Mouse (Mus musculus): ENCODE results near the gene Tmem107.

Gene Tmem107

DNA sequence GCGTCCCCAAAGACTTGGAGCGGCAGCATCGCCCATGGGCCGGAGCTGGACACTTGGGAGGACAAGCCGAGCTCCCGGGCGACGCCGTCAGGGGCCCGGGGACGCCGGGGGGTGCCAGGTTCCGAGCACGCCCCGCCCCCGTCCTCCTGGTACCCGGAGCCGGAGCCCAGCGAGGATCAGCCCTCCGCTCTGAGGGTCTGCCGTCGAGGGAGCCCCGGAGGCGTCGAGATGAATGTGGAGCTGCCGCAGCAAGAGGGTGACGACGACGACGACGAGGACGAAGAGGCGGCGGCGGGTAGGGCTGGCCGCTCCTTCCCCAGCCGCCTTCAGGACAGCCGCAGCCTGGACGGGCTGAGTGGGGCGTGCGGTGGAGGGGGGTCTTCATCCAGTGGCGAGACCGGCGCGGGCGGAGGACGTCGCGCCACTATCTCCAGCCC, 10.6 kb upstream of the Tmem107 start:
- DNase-seq, result peak; percentile 67

DNA sequence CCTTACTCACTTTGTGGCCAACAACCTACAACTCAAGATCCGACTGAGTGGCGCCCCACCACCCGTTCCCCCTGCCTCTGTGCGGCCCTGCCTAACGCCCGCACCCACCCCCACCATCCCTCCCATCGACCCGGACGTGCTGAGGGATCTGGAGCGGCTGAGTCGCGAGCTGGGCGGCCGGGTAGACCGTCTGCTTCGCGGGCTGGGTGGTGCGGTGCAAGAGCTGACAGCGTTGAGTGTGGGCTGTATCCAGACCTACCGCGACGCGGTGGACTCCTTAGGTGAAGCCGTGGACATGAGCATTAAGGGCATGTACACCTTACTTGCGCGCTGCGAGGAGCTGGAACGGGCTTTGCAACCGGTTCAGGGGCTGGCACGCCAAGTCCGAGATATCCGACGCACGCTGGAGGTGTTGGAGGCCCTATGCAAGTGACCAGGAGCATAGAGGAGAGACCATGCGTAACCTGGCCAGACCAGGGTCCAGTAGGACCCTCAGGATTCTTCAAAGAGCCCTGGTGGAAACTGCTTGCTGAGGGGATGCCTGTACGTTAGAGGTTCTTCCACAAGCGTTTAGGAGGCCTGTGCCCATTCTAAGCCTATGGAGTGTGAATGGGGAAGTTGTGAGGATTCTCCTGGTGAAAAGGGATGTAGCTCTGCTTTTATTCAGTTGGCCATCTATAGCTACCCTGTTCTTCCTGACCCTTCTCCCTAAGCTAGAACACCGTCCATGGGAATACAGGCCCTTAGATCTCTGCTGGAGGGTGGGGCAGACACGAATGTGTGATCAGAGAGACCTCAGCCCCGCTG, 10.0 kb upstream of the Tmem107 start:
- DNase-seq, result peak; percentile 51

DNA sequence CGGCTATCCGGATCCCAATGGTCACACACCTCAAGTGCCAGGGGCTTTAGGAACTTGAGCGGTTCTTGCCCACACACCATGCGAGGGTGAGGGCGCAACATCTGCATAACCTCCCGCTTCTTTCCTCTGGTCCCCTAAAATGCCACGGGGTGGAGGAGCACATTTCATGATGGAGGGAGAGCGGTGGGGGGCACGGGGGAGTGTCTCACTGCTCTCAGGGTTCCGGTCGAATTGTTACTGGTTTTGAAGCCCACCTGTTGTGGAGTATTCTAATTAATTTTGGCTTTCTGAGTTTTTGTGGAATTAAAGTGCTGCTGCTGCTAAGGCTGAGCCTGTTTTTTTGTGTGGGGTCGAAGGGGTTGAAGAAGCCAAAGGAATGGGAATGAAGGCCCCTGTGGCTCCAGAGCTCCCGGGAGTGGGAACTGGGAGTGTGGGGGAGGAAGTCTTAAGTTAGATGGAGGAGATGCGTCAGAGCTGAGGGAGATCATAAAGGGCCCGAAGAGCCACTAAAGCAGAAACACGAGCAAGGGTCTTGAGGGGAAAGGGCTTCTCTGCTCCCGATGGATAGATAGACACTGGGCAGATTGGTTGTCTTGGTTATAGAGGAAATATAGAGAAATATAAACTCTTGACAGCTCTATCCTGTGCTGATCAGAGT, 9.2 kb upstream of the Tmem107 start:
- no peak for DNase-seq

DNA sequence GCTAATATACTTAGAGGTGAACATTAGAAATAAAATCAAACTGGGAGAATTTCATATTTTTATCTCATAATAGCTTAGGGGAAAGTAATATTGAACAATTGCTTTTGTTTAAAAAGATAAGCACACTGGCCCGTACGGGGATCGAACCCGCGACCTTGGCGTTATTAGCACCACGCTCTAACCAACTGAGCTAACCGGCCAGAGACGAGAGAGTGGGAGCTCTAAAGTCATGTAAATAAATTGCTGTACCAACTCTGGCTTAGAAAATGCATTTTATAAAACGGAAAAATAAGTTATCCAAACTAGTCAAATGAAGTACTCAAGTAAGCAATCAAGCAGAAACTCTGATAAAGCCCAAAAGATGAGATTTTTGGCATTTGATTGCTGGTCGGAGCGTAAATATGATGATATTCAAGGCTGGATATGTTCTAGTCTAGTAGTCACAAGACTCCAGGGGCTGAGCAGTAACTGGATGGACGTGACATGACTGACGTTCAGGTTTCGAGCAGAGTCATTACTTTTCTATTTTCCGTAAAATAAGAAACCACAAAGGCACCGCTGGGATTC, 8.3 kb upstream of the Tmem107 start:
- peak; percentile 78 for DNase-seq

DNA sequence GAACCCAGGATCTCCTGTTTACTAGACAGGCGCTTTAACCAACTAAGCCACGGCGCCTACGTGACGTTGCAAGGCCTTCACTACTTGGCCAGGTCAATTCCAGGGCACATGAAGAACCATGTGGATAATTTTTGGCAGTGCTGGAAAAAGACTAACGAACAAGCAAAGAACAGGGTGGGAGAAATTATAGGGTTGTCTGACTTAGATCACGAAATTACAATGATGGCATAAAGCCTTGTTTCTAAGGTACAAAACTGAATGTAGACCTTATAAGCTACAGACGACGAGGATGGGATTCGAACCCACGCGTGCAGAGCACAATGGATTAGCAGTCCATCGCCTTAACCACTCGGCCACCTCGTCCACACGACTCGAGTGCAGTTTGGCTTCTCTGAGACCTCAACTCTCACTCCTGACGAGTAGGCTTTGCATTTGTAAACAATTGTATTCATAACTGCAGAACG, 7.8 kb upstream of the Tmem107 start:
- DNase-seq, result peak; percentile 96

DNA sequence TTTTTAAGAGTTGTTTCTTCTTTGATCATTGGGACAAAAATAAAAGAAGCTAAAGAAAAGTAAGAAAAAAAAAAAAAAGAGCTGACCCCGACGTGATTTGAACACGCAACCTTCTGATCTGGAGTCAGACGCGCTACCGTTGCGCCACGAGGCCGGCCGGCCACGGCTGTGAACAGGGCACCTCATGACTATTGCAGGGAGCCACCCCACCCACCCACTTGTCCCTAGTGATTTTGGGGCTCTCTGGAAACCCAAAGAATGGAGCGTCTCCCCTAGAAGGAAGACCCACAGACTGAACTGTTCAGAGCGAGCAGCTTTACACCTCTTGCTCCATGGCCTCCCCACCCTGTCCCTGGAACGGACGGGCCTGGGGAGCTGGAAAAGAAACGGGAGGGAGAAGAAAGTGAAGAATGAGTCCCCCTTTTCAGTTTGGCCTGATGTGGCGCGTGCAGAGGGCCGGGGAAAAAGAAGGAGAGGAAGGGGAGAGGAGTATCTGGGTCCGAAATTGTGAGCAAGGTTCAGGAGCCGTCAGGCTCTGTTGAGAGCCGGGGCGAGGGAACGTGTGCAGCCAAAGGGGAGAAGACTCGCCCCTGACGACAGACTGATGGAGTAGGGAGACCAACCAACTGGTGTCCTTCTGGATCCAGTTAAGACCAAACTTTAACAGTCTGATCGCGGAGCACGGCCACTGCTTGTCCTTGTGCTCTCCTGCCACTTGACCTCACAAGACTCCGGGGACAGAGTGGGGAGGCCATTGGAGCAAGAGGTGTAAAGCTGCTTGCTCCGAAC, 7.0 kb upstream of the Tmem107 start:
- peak; percentile 87 for DNase-seq

DNA sequence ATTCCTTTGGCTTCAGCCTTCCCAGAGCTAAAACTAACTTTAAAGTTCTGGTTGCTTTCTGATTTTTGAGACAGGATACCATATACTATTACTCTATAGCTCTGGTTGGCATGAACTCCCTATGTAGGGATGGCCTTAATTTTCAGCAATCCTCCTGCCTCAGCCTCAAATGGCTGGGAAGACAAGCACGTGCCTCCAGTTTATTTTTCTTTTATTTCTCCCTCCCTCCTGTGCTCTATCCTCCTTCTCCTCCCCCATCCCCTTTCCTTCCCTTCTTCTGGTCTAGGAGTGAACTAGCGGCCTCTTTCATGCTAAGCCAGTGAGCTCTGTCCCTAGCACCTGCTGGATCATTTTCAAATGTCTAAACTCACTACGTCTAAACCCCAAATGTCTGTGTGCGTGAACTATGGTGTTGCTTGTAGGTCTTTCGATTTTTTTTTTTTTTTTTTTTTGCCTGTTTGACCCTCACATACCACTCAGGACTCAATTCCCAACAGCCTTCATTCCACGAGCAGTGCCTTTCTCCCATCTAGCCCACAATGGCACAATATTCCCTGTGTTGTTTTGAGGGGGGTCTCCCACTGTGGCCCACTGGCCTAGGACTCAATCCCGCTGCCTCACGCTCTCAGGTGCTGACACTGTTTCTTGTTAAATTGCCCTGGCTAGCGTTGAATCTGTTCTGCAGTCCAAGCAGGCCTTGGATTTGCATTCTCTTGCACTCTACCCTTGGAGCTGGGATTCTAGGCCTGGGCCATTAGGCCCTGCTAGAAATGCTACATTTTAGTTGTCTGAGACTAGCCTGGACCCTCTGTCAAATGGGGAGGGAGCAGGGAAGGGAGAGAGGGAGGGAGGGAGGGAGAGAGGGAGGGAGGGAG, 6.1 kb upstream of the Tmem107 start:
- DNase-seq, result no peak

DNA sequence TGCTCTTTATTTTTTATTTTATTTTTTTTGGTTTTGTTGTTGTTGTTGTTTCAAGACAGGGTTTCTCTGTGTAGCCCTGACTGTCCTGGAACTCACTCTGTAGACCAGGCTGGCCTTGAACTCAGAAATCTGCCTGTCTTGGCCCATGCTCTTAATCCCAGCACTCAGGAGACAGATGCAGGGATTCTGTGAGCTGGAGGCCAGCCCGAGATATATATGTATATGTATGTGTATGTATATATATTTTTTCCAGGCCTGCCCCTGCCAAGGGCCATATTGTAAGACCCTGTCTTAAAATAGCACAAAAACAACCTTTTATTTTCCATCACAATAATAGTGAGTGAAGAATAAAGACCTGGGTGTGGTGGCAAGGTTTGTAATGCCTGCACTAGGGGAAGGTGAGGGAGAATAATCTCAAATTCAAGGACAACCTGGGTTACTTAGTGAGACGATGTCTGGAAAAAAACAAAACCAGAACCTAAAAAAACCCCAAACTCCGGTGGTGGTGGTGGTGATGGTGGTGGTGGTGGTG, 5.1 kb upstream of the Tmem107 start:
- no peak for DNase-seq

DNA sequence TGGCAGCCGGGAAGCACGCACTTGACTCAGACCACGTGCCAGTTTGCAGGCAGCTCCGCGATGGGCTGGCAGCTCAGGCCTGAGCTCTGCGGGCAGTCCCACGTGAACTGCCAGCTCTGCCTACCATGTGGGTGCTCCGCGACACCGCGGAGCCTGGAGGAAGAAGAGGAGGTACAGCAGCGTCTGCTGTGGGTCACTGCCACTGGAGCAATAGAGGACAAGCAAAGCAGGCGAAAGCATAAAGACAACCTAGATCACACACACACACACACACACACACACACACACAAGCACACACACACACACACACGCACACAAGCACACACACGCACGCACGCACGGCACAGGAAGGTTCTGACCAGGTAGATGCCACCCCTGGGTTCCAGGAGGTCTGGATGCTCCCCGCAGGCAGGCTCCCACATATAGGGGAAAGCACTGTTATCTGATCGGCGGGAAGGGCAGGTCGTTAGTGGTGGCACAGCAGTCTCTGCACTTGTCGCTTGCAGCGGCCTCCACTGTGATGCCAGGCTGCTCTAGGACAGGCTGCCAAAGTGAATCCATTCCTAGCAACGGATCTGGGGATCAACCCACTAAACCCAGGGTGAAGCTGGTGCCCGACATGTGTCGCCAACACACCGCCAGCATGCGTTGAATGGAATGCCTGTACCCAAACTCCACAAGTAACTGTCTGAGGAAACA, 4.3 kb upstream of the Tmem107 start:
- no peak for DNase-seq

DNA sequence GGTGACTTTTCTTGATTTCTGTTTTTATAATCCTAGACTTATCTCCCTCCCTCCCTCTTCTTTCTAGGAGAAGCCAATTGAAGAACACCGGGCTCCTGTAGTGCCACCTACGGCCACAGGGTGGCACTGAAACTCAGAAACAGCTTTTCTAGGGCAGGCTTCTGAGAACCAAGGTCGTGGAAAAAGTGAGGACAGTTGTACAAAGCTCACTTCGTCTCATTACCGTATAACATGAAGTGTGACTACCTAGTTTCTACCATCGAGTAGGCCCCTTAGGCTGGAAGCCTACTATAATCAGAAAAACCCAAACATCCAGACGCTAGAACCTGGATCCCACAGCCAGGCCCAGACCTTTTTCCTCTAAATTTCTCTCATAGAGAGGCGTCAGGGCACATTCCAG, 3.6 kb upstream of the Tmem107 start:
- peak; percentile 94 for DNase-seq

DNA sequence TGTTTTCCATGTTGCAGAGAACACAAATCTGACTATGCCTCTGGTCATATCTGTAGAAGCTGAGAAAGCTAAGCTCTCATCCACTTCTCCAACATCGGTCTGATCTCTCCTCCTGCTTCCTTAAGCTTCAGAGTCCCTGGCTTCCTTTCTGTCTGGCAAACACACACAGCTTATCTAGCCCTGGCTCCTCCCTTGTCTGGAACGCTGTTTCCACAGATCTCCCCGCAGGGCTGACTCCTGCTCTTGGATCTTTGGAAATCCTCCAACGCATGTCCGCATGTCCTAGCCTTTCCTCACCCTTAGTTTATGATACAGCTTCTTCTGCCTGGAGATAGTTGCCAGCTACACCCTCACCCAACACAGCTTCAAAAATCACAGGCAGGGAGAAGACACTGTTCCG, 3.0 kb upstream of the Tmem107 start:
- DNase-seq, result peak; percentile 59

DNA sequence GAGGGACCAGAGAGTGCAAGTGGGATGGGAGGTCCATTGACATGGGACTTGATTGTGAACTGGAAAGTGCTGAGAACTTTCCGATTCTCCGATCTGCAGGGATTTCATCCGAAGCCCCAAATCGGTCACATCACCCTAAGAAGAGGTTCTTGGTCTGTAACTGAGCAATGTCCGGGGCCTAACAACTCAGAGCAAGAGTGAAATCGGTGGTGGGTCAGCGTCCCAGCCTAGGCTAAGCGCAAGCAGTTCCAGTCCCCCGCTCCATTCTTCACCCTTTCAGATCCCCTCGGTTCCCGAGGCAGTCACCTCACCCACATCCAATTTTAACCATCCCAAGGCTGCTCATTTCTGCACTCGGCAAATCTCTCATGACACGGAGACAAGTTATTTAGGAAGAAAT, 513 bp upstream of the Tmem107 start:
- peak; percentile 32 for DNase-seq

DNA sequence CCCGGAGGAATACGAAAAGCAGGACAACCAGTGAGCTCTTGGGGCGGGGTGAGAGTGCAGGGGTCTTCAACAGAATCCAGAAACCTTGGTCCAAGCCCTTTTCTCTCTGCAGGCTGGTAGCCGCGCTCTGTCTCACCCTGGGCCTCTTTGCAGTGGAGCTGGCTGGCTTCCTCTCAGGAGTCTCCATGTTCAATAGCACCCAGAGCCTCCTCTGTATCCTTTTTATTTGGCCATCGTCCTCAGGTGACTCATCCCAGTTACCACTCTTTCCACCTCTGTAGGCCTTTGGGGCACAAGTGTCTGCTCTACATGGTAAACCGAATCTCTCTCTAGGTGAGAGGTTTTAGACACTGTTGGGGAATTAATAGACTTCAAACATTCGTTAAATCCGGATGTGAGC, 656 bp downstream of the Tmem107 start:
- DNase-seq, result no peak

DNA sequence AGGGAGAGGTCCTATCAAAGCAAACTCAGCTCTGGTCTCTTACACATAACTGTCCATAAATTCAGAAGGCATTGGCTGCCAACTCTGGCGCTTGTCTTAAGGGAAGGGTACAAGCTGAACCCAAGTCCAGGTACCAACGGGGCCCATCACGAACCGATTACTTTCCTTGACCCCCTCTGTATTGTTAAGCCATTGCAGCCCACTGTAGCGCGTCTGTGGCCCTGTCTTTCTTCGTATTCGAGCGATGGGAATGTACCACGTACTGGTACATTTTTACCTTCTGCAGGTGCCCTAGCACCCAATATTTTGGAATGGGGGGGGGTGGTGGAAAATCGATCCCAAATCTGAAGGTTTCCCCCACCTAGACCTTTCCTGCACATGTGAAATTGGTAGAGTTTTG, 1.6 kb downstream of the Tmem107 start:
- no peak for DNase-seq

DNA sequence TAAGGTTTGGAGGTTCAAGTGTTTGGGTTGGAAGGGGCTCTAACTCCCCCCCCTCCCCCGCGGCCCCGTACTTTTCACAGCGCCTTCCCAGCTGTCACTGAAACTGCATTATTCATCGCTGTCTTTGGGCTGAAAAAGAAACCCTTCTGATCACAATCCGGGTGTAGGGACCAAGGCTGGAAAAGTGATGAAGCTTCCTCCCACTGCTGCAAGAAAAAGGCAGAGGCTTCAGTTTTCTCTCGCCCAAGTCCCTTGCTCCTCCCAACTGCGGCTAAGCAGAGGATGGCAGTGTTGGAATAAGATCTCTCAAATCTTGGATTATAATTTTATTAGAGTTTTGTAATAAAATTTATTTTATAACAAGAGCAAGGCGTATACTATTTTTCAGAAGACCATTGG, 2.1 kb downstream of the Tmem107 start:
- no peak for DNase-seq

DNA sequence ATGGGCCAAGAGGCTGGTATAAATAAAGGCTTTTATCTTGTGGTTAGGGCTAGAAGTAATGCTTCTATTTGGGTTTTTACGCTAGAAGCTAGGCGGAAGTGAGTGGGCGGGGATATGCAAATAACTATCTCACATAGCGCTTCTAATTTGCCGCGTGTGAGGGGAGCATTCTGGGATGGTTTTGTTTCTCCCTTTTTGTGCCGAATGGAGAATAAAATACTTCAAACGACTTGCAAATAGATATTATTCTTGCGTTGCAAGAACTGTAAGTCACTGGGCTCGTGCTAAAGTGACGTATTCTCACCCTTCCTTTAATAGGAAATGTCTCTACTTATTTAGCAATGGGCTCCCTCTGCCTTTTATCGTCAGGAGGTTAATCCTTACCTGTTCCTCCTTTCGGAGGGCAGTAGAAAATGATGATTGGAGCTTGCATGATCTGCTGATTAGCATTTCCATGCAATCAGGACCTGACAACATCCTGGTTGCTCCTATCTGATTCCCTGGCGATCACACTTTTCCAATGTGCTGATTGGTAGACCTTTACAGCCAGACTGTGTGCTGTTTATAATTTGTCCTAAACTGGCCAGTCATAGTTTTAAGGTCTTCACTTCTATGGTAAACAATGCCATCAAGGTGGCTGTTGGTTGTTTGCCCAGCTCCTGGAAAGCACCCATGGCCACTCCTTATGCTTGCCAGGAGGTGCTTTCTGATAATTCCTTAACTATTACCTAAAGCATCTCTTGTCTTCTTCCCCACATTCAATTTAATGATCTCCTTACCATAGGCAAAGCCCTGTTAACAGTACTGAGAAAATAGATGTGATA, 2.7 kb downstream of the Tmem107 start:
- DNase-seq, result peak; percentile 93

DNA sequence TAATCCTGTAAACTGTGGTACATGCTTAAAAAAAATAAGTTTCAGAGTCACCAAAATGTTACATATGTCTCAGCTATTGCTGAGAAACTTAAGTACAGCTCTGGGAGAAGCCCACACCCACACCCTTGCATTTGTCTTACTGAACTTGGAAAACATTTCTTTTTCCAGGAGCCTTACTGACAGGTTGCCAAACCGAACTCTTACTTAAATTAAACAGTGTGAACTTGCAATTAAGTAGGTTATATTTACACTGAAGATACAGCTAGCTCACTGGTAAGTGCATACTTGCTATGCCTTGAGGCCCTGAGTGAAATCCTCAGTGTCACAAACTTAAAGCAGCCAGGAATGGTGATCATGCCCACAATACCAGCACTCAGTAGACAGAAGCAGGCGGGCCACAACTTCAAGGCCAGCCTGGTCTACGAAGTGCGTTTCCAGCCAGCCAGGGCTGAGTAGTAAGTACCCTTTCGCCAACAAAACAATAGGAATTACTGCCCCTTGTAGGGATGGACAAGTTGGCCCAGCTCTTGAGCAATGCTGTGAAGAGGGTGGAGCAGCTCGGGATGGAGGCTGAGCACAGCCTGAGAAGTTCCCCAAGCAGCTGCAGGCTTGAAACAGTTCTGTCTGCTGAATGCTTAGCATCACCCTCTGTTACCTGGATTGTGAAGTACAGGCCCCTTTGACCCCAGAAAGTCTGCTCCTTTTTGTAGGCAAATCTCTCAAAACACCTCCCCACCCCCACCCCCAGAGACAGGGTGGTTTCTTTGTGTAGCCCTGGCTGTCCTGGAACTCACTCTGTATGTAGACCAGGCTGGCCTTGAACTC, 3.6 kb downstream of the Tmem107 start:
- DNase-seq, result no peak

DNA sequence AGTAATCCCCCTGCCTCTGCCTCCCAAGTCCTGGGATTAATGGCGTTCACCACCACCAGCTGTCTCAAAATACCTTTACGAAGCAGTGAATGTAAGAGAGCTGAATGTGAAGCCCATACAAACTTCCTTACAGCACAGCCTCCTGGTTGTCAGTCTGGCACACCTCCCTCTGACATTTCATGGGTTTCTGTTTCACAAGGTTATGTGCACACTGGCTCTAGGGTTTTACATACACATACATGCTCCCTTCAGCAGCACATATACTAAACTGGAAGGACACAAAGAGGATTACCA, 4.1 kb downstream of the Tmem107 start:
- DNase-seq, result no peak

DNA sequence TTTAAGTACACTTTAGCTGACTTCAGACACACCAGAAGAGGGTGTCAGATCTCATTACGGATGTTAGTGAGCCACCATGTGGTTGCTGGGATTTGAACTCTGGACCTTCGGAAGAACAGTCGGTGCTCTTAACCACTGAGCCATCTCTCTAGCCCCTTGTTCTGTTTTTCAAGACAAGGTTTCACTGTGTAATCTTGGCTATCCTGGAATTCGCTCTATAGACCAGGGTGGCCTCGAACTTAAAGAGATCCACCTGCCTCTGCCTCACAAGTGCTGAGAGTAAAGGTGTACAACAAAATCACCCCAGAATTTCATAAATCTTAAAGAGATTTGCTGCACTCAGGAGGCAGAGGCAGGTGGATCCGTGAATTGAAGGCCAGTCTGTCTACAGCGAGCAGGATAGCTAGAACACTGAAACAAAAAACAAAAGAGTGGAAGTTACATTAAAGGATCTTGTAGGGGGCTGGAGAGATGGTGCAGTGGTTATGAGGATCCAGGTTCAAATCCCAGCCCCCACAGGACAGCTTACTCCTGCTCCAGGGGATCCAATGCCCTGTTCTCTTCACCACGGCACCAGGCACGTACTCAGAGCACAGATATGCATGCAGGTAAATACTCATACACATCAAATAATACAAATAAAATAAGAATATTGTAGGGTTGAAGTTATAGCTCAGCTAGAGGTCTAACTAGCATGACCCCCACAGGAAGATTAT, 5.3 kb downstream of the Tmem107 start:
- DNase-seq, result no peak

Data from lung, postnatal 10 days (tissue).